Mouse (Mus musculus): ENCODE data around the gene Rbpjl.

- no peak for TF ChIP-seq CTCF (IDR thresholded peaks at IDR 0.05; ENCODE audit: borderline replicate concordance, control insufficient read depth, extremely low read depth, insufficient read depth, low read length, poor library complexity)
- no peak for TF ChIP-seq POLR2A (IDR thresholded peaks at IDR 0.05; ENCODE audit: control insufficient read depth, extremely low read depth, insufficient read depth, low read length, poor library complexity)
Observed at GRCm38 (mm10) chr2:164453887-164454500, 51.1 kb downstream of the Rbpjl start.
